Mouse (Mus musculus): ENCODE results near the gene Atg9b.

- TF ChIP-seq CTCF (IDR thresholded peaks at IDR 0.05; ENCODE audit: low read depth, low read length) (no peak), POLR2A (IDR thresholded peaks at IDR 0.05; ENCODE audit: extremely low read depth, insufficient read depth, low read length) (no peak)
These were observed 9.1 kb upstream of the Atg9b start for GRCm38 (mm10) chr5:24400911-24401605.
